Mouse (Mus musculus): ENCODE data around the gene Miox. TPM values are rescaled to one million over a fixed set of nuclear protein-coding genes. Genes with fewer than 3 reads are reported as not detected.

Miox gene
- polyA plus RNA-seq, 1 experiment from 2014 or later: 0.66 TPM

DNA sequence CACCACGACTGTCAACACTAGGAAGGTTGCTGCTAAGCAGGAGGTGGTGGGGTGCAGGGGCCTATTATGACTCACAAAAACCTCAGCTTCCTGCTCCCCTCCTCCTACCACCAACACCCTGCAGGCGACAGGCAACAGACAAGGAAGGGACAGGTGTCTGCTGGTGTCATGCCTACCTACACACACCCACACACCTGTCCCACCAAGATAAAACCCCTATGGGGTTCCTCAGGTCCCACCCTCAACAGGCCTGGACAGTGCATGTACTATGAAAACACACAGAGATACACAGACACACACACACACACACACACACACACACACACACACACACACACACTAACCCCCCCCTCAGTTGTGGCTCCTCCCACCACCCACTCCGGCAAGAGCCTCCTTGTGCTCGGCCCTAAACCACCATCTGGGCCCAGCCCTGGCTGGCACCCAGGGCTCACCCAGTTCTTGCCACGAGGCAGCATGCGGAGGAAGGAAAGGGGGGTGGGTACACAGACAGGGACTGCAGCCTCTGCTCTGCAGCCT is 24.2 kb upstream of the Miox start:
- Histone ChIP-seq H3K36me3 (ENCODE audit: control insufficient read depth, insufficient read depth, low read length) (0 out of 2 replicates have a peak, but pooled peaks cover 9% of the 10 kb centered on the region), H3K27ac (ENCODE audit: low read length) (no peak overlapping the region), H3K27me3 (ENCODE audit: control insufficient read depth, insufficient read depth, low read length) (no peaks in the 10 kb centered on the region), H3K4me2 (ENCODE audit: low read depth, low read length) (no peak overlapping the region), H3K9ac (ENCODE audit: low read length) (peak overlapping the region; percentile 33; the same call in 1 of the 2 replicates), H3K4me3 (replicated peaks; ENCODE audit: low read length) (no peak overlapping the region), H3K9me3 (replicated peaks; ENCODE audit: control insufficient read depth, low read length) (no peaks in the 10 kb centered on the region), H3K4me1 (ENCODE audit: control insufficient read depth, insufficient read depth, low read length) (peaks cover 21% of the 10 kb centered on the region)
- WGBS: 56% methylated on average over 6 of the region's 6 CpGs
- no peak for ATAC-seq (ENCODE audit: insufficient read depth, low FRiP score)

DNA sequence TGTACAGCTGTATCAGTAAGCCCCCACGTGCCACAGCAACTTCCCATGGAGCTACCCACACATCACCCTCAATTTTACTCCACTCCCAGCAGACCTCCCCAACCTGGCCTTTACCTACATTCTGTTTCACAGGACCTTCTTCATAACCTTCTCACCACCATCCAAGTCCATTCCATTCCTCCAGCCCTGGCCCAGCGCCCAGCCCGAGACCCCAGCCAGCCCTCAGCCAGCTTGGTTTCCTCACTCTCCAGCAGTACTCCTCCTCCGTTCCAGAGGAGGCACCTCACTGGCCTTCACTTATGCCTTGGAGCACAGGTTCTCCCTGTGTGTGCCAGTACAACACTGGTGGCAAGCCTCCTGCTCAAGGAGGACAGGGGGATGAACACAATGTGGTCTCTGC is 20.8 kb upstream of the Miox start:
- H3K4me2 ChIP-seq (ENCODE audit: low read depth, low read length): peak overlapping the region; percentile 64; the same call in 1 of the 2 replicates
- H3K36me3 ChIP-seq (ENCODE audit: control insufficient read depth, insufficient read depth, low read length): no peaks in the 10 kb centered on the region
- 57% methylated on average over 4 of the region's 4 CpGs for WGBS
- no peaks in the 10 kb centered on the region for H3K27me3 ChIP-seq (ENCODE audit: control insufficient read depth, insufficient read depth, low read length)
- no peak for ATAC-seq (ENCODE audit: insufficient read depth, low FRiP score)
- H3K9ac ChIP-seq (ENCODE audit: low read length): peak overlapping the region; percentile 43; the same call in 1 of the 2 replicates
- H3K27ac ChIP-seq (ENCODE audit: low read length): no peak overlapping the region
- no peaks in the 10 kb centered on the region for H3K9me3 ChIP-seq (replicated peaks; ENCODE audit: control insufficient read depth, low read length)
- H3K4me3 ChIP-seq (replicated peaks; ENCODE audit: low read length): 0 out of 2 replicates have a peak overlapping the region, but pooled peaks have one; percentile 9
- H3K4me1 ChIP-seq (ENCODE audit: control insufficient read depth, insufficient read depth, low read length): peaks cover 21% of the 10 kb centered on the region

DNA sequence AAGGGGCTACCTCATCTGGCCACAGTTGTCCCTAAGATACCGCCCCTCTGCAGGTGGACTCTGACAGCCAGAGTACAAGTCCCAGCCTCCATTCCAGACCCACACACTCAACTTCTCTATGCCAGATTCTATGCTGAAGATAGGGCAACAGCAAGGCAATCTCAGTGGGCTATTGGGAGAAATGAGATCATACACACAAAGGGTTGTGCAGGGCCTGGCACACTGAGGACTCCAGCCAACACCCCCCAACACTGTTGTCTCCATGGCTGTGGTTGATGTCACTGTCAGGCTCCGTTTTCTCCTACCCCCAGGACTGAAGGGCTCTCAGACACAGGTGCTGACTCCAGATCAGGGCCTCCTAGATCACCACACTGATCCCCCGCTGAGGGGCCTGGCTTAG is 20.1 kb upstream of the Miox start:
- Histone ChIP-seq H3K36me3 (ENCODE audit: control insufficient read depth, insufficient read depth, low read length) (no peaks in the 10 kb centered on the region), H3K4me3 (replicated peaks; ENCODE audit: low read length) (peak overlapping the region; percentile 93), H3K4me2 (ENCODE audit: low read depth, low read length) (peak overlapping the region; percentile 64), H3K4me1 (ENCODE audit: control insufficient read depth, insufficient read depth, low read length) (peaks cover 21% of the 10 kb centered on the region), H3K9ac (ENCODE audit: low read length) (peak overlapping the region; percentile 96), H3K27ac (ENCODE audit: low read length) (no peak overlapping the region), H3K9me3 (replicated peaks; ENCODE audit: control insufficient read depth, low read length) (no peaks in the 10 kb centered on the region), H3K27me3 (ENCODE audit: control insufficient read depth, insufficient read depth, low read length) (no peaks in the 10 kb centered on the region)
- 29% methylated on average over 3 of the region's 3 CpGs for WGBS
- ATAC-seq (ENCODE audit: insufficient read depth, low FRiP score): no peak

DNA sequence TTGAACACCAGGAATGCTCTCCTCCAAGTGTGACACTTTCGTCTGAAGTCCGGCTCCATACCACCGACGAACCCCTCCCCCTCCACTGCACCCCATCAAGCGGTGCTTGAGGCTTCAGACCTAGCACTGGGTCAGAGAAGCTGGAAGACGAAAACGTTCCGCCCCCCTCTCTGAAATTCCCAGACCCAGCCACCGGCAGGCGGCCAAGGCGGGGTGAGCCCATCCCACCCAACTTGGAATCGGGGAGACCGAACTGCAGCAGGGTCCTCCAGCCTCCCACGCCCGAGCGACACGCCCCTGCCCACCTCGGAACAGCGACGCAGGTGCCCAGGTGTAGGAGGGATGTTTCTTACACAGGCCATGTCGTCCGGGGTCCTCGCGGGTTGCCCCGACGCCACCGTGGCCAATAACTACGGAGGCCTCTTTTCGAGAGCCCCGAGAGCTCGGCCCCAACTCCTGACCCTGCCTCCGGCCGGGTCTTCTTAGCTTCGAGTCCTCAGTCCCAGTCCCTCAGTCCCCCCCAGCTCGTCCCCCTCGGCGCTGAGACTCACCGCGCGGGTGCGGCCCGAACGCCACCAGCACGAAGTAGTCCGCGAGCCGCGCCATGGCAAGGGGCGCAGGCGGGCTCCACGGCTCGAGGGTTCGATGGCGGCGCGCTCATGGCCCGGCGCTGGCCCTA is 19.5 kb upstream of the Miox start:
- Histone ChIP-seq H3K4me3 (replicated peaks; ENCODE audit: low read length) (peak overlapping the region; percentile 93), H3K4me1 (ENCODE audit: control insufficient read depth, insufficient read depth, low read length) (peaks cover 21% of the 10 kb centered on the region), H3K36me3 (ENCODE audit: control insufficient read depth, insufficient read depth, low read length) (no peaks in the 10 kb centered on the region), H3K27me3 (ENCODE audit: control insufficient read depth, insufficient read depth, low read length) (no peaks in the 10 kb centered on the region), H3K27ac (ENCODE audit: low read length) (peak overlapping the region; percentile 43; the same call in 1 of the 2 replicates), H3K4me2 (ENCODE audit: low read depth, low read length) (peak overlapping the region; percentile 64), H3K9ac (ENCODE audit: low read length) (peak overlapping the region; percentile 96), H3K9me3 (replicated peaks; ENCODE audit: control insufficient read depth, low read length) (no peaks in the 10 kb centered on the region)
- WGBS: under 1% methylated on average over 58 of the region's 58 CpGs
- peak; percentile 18 for ATAC-seq (ENCODE audit: insufficient read depth, low FRiP score)

DNA sequence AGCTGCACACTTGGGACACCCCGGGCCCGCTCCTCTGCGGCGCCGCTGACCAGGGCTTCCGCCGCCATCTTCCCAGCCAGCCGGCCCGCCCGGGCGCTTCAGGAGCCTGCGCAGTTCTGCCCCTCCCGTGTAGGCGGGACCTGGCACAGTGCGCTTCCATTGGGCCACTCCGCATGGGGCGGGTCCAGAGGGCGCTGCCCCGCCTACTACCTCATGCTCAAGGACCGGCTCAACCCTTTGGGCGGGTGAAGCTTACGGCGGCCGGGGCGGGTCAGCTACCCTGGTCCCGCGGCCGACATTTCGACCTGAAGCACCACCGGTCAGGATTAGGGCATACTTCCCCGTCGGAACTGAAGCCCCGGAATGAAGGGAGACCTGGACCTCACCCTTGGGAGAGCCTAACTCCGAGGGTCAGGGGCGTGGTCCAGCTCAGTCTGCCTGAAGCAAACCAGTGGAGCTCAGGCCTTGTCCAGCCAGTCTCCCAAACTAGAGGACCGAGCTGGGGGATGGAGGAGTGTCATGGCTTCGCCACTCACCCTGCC is 18.9 kb upstream of the Miox start, which contains the start of gene Sbf1:
Gene Sbf1, minus strand, starts transcription at position 122 of the 542 bp plus-strand sequence.
- peak within 1 kb of the TSS; percentile 67 for H3K4me2 ChIP-seq (ENCODE audit: low read depth, low read length)
- H3K4me1 ChIP-seq (ENCODE audit: control insufficient read depth, insufficient read depth, low read length): peaks cover 19% of the 10 kb centered on the region
- no peaks in the 10 kb centered on the region for H3K36me3 ChIP-seq (ENCODE audit: control insufficient read depth, insufficient read depth, low read length)
- no peaks in the 10 kb centered on the region for H3K27me3 ChIP-seq (ENCODE audit: control insufficient read depth, insufficient read depth, low read length)
- no peaks in the 10 kb centered on the region for H3K9me3 ChIP-seq (replicated peaks; ENCODE audit: control insufficient read depth, low read length)
- WGBS: under 1% methylated on average over 37 of the region's 37 CpGs
- peak within 1 kb of the TSS; percentile 43; the same call in 1 of the 2 replicates for H3K27ac ChIP-seq (ENCODE audit: low read length)
- H3K9ac ChIP-seq (ENCODE audit: low read length): peak within 1 kb of the TSS; percentile 96
- peak within 1 kb of the TSS; percentile 93 for H3K4me3 ChIP-seq (replicated peaks; ENCODE audit: low read length)
- ATAC-seq (ENCODE audit: insufficient read depth, low FRiP score): peak; percentile 99

DNA sequence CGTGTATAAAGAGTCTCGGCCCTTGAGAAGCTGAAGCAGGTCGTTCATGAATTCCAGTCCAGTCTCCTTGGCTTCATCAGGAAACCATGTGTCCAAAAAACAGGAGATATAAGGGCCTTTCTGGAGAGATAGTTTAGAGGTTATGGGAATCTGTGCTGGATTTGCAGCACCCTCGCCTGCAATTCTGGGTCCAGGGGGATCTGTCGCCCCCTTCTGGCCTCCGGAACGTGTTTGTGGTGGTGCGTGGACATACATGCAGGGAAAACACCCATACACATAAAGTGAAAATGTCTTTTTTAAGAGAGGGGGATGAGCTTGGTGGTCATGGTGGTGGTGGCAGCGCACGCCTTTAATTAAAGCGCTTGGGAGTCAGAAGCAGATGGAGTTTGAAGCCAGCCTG is 18.1 kb upstream of the Miox start:
- H3K9ac ChIP-seq (ENCODE audit: low read length): no peak overlapping the region
- H3K27me3 ChIP-seq (ENCODE audit: control insufficient read depth, insufficient read depth, low read length): no peaks in the 10 kb centered on the region
- no peak for ATAC-seq (ENCODE audit: insufficient read depth, low FRiP score)
- H3K27ac ChIP-seq (ENCODE audit: low read length): no peak overlapping the region
- H3K36me3 ChIP-seq (ENCODE audit: control insufficient read depth, insufficient read depth, low read length): no peaks in the 10 kb centered on the region
- 68% methylated on average over 11 of the region's 11 CpGs for WGBS
- H3K4me3 ChIP-seq (replicated peaks; ENCODE audit: low read length): no peak overlapping the region
- no peaks in the 10 kb centered on the region for H3K9me3 ChIP-seq (replicated peaks; ENCODE audit: control insufficient read depth, low read length)
- no peak overlapping the region for H3K4me2 ChIP-seq (ENCODE audit: low read depth, low read length)
- H3K4me1 ChIP-seq (ENCODE audit: control insufficient read depth, insufficient read depth, low read length): peaks cover 14% of the 10 kb centered on the region

DNA sequence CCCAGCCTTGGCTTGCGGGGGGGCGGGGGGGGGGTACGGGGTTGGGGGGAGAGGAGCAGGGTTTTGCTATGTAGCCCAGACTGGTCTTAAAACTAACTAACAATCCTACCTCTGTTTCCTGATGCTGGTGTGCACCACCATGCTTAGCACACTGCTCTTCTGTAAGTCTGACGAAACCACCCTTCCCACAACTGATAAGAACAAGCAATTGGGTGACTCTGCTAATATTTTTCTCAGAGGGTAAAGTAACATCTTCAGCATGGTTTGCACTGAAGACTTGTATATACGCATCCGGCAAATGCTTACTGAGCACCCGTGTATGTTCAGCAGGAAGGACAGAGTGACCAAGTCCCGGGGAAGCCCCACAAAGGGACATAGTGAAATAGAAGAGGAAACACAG is 12.9 kb upstream of the Miox start:
- peaks cover 9% of the 10 kb centered on the region; the same call in 1 of the 2 replicates for H3K27me3 ChIP-seq (ENCODE audit: control insufficient read depth, insufficient read depth, low read length)
- H3K4me1 ChIP-seq (ENCODE audit: control insufficient read depth, insufficient read depth, low read length): peaks cover 7% of the 10 kb centered on the region; the same call in 1 of the 2 replicates
- no peak overlapping the region for H3K9ac ChIP-seq (ENCODE audit: low read length)
- 71% methylated on average over 8 of the region's 8 CpGs for WGBS
- H3K4me2 ChIP-seq (ENCODE audit: low read depth, low read length): no peak overlapping the region
- H3K4me3 ChIP-seq (replicated peaks; ENCODE audit: low read length): no peak overlapping the region
- H3K36me3 ChIP-seq (ENCODE audit: control insufficient read depth, insufficient read depth, low read length): no peaks in the 10 kb centered on the region
- no peaks in the 10 kb centered on the region for H3K9me3 ChIP-seq (replicated peaks; ENCODE audit: control insufficient read depth, low read length)
- no peak for ATAC-seq (ENCODE audit: insufficient read depth, low FRiP score)
- H3K27ac ChIP-seq (ENCODE audit: low read length): no peak overlapping the region

DNA sequence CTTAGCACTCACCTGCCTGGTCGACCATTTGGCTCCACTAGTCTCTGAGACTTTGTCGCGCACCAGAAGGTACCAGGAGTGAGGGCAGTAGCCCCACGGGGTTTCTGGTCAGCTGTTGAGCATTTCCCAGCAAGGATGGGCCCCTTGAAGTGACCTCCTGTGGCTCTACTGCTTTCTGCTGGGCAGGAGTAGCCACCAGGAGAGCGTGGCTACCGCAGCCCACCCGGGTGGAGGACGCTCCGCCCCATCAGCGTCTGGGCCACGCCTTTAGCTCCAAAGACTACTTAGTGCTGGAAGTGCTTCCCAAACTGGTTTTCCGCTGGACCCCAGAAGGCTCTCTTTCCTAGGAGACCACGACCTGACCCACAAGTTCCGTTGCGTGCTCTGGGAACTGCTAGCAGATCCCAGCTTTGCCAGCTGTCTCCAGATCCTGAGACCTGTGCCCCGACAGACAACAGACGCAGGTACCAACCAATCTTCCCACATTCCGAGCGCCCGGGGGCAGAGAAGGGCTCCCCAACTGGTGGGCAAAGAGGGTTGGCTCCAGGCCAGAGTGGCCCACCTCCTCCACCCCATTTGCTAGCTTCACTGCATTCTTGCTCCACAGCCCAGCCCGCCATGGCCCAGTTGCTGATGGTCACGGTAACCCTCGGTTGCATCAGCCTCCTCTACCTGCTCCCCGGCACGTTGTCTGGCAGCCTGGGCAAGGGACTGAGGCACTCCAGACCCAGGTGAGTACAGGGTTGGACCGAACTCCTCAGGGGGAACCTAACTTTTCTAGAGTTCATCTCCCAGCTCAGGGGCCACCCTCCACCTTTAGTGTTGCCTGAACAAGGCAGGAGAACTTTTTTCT is 11.3 kb upstream of the Miox start, which contains the start of gene Adm2:
Gene Adm2, plus strand, starts transcription at position 51 of the 853 bp plus-strand sequence.
- WGBS: 7% methylated on average over 26 of the region's 26 CpGs
- no peaks in the 10 kb centered on the region for H3K9me3 ChIP-seq (replicated peaks; ENCODE audit: control insufficient read depth, low read length)
- peaks cover 9% of the 10 kb centered on the region; the same call in 1 of the 2 replicates for H3K27me3 ChIP-seq (ENCODE audit: control insufficient read depth, insufficient read depth, low read length)
- no peak for ATAC-seq (ENCODE audit: insufficient read depth, low FRiP score)
- peak within 1 kb of the TSS; percentile 36 for H3K4me3 ChIP-seq (replicated peaks; ENCODE audit: low read length)
- H3K4me1 ChIP-seq (ENCODE audit: control insufficient read depth, insufficient read depth, low read length): peaks cover 7% of the 10 kb centered on the region; the same call in 1 of the 2 replicates
- peak within 1 kb of the TSS; percentile 53 for H3K4me2 ChIP-seq (ENCODE audit: low read depth, low read length)
- H3K9ac ChIP-seq (ENCODE audit: low read length): peak within 1 kb of the TSS; percentile 8
- no peaks in the 10 kb centered on the region for H3K36me3 ChIP-seq (ENCODE audit: control insufficient read depth, insufficient read depth, low read length)
- no peak within 1 kb of the TSS for H3K27ac ChIP-seq (ENCODE audit: low read length)
